Mouse (Mus musculus): ENCODE measurements at regions not wholly inside any gene's neighbourhood (a gene's known extent, or its start where the extent isn't known, plus 50 kb on each side); places are given as distances from the start of the nearest gene placed in this dataset.

DNA sequence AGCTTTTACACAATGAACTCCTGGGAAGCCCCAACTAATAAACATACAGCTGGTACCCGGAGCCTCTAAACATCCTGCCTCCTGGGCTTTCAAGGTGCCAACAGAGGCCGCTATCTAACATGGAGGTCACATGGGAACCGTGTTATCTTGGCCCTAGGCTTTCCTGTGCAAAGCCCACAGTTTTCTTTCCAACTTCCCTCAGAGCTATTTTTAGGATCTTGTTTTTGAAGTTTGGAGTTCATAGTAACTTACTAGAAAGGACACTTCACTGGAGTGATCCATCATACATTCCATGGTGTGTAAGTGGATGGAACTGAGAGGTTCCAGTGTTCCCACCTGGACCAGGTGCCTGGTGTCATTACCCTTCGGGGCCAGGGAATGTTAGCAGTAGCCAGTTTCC is 220.6 kb downstream of the Gadd45g start:
- DNase-seq: no peak

DNA sequence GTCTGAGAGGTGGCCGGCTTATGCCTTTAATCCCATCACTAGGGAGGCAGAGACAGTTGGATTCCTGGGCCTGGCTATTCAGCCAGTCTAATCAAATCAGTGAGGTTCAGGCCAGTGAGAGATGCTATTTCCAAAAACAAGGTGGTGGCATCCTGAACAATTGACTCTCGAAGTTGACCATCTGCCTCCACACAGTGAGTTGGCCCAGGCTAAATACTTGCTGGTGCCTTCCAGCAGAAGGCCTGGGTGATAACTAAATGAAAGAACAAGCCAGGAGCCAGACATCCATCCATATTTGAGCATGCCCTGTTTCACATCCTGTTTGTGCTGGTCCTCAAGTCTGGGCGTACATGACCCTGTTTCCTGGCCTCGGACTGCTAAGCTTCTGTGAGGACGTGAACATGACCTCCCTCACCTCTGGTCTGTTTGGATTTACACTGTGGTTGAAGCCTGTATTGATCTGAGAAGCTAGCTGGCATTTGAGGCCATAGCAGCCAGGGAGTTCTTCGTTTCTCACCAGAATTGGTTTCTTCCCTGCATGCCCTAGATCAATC is 222.5 kb downstream of the Gadd45g start:
- intact Hi-C loops (cut with DNase I; ENCODE audit: low total_unique reads): no loop called here
- no peak for DNase-seq

More for the DNA sequence above, 220.6 kb downstream of the Gadd45g start:
- intact Hi-C loops (cut with DNase I; ENCODE audit: low total_unique reads): no loop called here

- intact Hi-C loops (cut with DNase I; ENCODE audit: low total_unique reads): no loop called here
Measured at GRCm38 (mm10) chr13:52069714-52070113, 223.2 kb downstream of the Gadd45g start.

DNA sequence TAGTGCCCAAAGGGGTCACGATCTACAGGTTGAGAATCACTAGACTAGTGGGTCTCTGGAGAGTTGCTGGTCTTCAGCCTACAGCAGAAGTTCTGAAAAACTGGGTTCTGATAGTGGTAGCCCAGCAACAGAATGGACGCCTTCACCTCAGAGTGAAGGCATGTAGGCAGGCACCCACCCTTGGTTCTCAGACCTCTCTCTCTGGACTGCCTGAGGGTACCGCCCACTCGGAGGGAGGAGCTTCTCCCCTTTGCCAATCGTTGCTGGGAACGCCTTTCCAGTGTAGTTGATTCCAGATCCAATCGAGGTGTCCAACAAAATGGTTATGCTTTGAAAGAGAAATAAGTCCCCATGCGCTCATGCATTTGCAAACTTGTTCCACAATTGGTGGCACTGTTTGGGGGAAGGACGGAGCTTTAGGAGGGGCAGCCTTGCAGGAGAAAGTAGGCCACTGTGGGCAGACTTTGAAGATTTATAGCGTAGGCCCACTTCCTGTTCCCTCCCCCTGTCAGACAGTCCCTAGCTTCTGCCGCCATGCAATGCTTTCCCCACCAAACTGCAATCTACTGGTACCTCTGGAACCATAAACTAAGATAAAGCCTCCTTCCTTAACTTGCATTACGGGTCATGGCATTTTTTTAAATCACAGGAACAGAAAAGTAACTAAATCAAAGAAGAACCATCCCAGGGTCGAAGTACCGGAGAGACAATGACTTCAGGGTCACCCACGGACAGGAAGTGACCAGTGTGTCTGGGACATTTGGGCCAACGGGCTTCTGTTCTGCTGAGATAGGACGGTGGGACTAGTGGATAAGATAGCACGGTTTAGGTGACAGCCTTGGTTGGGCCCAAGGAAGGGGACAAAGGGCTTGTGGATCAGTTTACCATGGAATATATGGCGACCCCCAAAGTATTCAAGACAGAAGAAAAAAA is 224.5 kb downstream of the Gadd45g start:
- intact Hi-C loops (cut with DNase I; ENCODE audit: low total_unique reads): no loop called here
- no peak for DNase-seq

More at GRCm38 (mm10) chr13:52069714-52070113, 223.2 kb downstream of the Gadd45g start:
- no peak for DNase-seq

DNA sequence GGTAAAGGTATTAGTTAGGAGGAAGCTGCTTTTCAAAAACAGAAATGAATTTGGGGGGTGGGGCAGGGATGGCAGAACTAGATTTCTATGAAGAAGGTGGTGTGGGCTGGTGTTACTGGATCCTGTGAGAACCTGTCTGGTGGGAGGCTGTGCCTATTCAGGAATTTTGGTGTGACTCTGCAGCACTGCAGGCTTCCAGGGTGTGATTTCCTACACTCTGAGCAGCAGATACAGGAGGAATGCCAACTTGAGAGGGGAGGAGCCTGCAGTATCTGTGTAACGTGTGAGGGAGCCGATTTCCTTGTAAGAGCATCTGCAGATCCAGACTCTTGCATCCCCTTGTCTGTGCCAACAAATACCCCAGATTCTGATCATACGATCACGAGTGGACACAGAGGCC is 231.1 kb downstream of the Gadd45g start:
- DNase-seq: no peak
- intact Hi-C loops (cut with DNase I; ENCODE audit: low total_unique reads): no loop called here

- intact Hi-C loops (cut with DNase I; ENCODE audit: low total_unique reads): no loop called here
- DNase-seq: no peak
Measured at GRCm38 (mm10) chr13:52078561-52078960, 232.1 kb downstream of the Gadd45g start.

DNA sequence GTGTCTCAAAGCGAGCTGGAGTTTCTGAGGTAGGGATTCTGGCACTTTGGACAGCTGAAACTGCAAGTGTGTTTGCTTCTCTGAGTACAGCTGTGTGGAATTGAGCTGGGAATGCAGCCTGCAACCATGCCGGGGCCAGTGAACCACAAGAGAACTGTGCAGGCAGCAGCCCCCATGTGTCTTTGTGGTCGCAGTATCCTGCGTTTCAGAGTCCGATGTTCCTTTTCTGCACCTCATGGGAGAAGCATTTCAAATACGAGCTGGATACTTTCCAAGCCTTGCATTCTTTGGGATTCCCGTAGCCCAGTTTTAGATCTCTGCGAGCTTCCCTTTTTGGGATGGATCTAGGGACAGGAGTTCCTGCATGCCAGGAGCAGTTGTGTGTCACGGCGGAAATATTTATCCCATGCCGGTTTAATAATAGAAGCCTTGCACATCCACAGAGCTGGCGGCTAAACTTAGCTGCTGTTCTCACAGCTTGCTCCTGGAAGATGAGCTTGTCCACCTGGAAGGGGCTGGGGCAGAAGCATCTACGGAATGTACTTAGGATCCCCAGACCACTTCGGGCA is 233.3 kb downstream of the Gadd45g start:
- DNase-seq: peak; percentile 60
- intact Hi-C loops (cut with DNase I; ENCODE audit: low total_unique reads): no loop called here

DNA sequence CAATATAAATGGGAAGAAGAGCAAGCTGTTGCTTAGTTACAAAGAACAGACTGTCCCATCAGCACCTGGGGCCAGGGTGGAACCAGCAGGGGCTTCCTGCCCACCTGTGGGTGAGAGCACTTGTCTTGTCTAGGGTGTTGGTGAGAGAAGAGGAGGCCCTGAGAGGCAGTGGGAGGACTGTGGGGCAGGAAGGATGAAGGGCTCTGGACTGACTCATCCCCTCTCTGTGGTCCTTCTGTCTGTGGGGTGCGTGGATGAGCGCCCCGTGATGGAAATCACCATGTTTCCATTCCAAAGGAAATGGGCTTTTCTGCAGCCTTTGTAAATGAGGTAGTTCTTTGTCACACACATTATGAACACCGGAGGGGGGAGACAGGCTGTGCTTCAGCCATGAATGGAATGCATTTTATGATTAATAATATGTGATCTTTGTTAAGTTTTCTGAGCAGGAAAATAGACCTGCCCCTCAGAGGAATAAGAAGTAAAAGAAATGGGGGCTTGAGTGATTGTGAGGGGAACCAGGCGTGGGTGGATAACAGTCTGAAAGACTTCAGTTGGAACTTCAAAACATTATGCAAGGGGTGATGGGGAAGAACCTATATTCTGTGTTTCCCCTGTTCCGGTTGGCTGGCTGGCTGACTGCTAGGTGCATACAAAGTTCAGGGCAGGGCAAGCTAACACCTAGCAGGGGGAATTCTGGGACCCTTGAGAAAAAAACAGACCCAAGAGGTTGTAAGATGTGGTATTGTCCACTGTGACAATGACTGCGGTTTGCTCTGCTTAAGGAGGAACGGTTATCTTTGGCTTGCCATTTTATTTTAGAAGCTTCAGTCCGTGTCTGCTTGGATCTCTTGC is 237.3 kb downstream of the Gadd45g start:
- no peak for DNase-seq
- intact Hi-C loops (cut with DNase I; ENCODE audit: low total_unique reads): no loop called here

DNA sequence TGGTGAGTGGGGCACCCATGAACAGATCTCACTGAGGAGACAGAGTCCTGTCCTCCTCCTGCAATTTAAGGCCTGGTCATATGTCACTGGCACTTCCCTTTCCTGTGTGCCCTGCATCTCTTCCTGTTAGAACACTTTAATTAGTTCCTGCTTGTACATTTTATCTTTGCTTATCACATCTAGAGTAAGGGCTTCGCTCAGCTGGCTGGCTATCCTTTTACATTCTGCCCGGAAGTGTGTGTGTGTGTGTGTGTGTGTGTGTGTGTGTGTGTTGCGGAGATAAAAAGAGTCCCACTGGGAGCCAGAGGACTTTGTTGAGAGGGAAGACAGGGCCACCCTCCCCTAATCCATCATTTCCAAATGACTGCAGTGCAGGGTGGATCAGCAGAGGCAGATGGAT is 238.6 kb downstream of the Gadd45g start:
- no peak for DNase-seq
- intact Hi-C loops (cut with DNase I; ENCODE audit: low total_unique reads): no loop called here

GRCm38 (mm10) chr13:52088319-52088718 is 241.8 kb downstream of the Gadd45g start:
- no peak for DNase-seq
- intact Hi-C loops (cut with DNase I; ENCODE audit: low total_unique reads): no loop called here

DNA sequence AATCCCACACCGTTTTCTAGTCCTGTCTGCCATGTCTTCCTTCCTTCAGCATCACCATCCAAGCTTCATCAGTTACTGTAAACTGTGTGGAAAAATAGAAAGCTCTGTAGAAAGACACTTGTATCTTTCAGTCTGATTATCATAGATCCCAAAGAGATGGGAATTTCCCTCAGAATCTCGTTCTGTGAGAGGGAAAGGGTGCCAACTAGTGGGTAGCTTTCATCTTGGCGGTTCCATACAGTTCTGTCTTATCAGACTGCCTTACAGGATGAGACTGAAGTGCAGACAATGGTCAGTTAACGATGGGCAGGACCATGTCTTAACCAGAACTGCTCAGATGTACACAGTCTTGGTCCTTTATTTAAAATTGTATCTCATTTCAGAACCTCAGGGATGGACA is 243.9 kb downstream of the Gadd45g start:
- no peak for DNase-seq
- intact Hi-C loops (cut with DNase I; ENCODE audit: low total_unique reads): no loop called here

DNA sequence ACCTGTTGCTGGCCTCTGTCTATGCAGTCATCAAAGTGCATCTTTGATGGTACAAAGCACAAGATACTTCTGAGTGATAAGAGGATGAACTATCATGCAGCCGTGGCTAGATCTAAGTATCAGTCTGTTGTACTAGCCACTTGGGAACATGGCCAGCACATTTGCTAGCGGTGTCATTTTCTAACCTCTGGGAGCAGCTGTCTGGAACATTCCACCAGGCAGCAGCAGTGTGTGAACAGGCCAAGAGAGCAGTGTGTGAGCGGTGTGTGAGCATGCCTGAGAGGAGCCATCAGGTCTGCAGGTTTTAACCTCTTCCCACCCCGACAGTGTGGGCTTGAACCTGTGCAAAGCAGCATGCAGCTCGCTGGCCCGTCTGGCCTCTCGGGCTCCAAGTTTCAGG is 248.3 kb downstream of the Gadd45g start:
- peak; percentile 54 for DNase-seq
- intact Hi-C loops (cut with DNase I; ENCODE audit: low total_unique reads): no loop called here

- intact Hi-C loops (cut with DNase I; ENCODE audit: low total_unique reads): no loop called here
Measured at GRCm38 (mm10) chr13:52096506-52096905, 250.0 kb downstream of the Gadd45g start.

GRCm38 (mm10) chr13:52105989-52106642 is 259.6 kb downstream of the Gadd45g start:
- DNase-seq: no peak
- intact Hi-C loops (cut with DNase I; ENCODE audit: low total_unique reads): no loop called here

More at GRCm38 (mm10) chr13:52096506-52096905, 250.0 kb downstream of the Gadd45g start:
- DNase-seq: no peak

GRCm38 (mm10) chr13:52108349-52108921 is 262.0 kb downstream of the Gadd45g start:
- intact Hi-C loops (cut with DNase I; ENCODE audit: low total_unique reads): no loop called here
- no peak for DNase-seq

DNA sequence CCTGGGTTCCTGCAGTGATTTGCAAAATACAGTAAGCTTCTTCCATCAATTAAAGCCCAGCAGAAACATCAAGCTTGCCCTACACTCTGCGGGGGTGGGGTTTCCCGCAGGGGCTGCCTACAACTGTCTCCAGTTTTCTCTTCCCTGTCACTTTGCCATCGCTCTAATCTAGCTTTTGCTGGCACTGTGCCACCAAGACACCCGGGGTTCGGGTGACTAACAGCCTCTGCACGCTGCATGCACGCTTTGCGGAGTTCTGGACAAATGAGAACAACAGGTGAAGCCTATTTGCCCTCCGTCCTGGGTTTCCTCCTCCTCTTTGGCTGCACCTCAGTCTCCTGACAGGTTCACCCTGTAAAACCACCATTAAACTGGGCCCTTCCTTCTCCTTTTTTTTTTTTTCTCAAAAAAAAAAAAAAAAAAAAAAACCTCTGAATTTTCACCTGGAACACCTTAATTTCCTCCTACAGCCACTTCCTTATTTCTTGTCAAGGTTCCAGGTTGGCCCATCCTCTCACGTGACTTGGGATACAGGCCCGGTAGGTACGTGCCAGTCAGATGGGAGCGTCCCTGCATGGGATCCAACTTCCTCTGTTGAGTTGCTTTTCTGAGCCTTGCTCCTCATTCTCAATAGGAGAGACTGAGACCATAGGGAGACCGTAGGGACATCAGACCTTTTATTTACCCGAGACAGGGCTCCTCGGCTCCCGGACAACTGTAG is 262.7 kb downstream of the Gadd45g start:
- intact Hi-C loops (cut with DNase I; ENCODE audit: low total_unique reads): no loop called here
- no peak for DNase-seq

GRCm38 (mm10) chr13:52110750-52111149 is 264.3 kb downstream of the Gadd45g start:
- intact Hi-C loops (cut with DNase I; ENCODE audit: low total_unique reads): no loop called here
- no peak for DNase-seq

DNA sequence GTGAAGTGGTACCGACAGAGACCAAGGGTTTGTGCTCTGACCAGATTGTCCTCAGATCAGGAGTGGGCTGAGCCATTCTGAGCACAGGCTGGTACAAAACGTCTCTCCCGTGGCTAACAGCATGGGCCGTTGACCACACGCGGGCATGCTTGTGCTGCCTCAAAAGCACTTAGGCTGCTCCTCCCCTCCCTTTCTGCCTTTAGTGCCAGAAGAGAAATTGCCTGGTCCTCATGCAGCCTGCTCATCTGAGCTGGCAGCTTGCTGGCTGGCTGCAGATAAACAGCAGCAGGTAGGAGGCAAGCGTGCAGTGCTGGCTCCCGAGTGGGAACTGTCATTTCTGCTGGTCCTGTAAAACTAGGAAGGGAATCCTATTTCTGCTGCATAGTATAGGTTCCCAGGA is 267.1 kb downstream of the Gadd45g start:
- no peak for DNase-seq
- intact Hi-C loops (cut with DNase I; ENCODE audit: low total_unique reads): no loop called here
